Mouse (Mus musculus) retina, postnatal 7 days (tissue): Measurements from ENCODE around the gene Sumf2.
"Not testable (repeated sequence)": the region's sequence is repeated elsewhere in the genome, so short reads cannot be mapped to it uniquely, and the experiment has no call there.

Experiments used
- DNase-seq: peaks from one replicate; pipeline ENCODE4 v3.0.0-alpha.2; 2012; ENCODE audit warnings: low read depth, low spot score

Gene Sumf2

DNA sequence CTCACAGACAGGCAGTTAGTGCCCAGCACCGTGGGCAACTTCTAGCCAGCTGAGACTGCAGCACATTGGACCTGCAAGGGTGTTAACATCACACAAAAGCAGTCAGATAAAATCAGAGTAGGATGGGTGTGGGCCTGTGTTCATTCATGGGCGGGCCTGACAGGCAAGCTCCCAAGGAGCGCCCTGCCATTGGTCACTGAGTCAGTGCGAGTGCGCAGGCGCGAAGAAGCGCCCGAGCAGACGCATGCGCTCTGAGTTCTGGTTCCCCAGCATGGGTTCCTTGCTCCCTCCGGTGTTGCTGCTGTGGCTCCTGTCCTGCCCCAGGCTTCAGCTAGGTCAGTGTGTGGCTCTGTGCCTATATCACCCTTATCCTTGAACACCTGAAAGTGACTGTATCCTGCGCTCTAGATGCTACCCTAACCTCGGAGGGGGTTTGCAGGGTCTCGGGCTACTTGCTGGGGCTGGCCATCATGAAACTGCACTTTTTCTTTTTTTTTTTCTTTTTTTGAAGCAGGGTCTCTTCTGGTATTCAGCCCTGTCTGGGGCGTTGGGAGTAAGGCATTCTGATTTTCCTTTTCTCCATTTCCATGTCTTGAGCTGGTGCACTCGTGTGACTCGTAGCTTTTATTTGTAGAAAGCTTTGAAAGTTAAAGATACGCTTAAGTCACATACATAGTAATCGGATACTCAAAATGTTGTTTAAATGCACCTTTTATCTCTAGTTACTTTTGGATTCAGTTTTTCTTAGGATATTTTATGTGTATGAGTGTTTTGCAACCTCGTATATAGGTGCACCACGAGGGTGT is at the start of gene Sumf2:
Sumf2 (plus strand) TSS at position 235 of the 806 bp plus-strand sequence.
- peak; percentile 91 for DNase-seq

GRCm38 (mm10) chr5:129844848-129845247 is 1.9 kb upstream of the Sumf2 start:
- DNase-seq = no peak

DNA sequence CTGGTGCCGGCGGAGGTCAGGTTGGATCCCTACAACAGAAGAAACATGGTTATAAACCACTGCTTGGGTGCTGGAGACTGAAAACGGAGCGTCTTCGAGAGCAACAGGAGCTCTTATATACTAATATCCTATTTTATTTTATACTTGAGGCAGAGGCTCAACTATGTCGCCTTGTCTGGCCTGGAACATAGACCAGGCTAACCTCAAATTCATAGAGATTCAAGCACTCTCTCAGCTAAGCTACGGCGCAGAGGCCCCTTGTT is 703 bp downstream of the Sumf2 start:
- no peak for DNase-seq

GRCm38 (mm10) chr5:129855163-129855562 is 8.4 kb downstream of the Sumf2 start:
- DNase-seq = no peak

DNA sequence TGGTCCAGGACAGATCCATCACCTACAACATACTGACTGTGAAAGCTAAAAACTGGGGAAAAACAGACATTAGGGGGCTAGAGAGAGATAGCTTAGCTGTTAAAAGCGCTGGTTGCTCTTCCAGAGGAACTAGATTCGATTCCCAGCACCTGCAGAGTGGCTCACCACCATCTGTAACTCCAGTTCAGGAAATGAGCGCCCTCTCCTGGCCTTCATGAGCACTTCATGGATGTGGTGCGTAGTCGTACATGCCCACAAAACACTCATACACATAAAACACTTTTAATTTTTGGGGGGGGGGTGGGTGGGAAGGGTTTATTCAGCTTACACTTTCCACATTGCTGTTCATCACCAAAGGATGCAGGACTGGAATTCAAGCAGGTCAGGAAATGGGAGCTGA is 9.6 kb downstream of the Sumf2 start:
- DNase-seq = no peak

DNA sequence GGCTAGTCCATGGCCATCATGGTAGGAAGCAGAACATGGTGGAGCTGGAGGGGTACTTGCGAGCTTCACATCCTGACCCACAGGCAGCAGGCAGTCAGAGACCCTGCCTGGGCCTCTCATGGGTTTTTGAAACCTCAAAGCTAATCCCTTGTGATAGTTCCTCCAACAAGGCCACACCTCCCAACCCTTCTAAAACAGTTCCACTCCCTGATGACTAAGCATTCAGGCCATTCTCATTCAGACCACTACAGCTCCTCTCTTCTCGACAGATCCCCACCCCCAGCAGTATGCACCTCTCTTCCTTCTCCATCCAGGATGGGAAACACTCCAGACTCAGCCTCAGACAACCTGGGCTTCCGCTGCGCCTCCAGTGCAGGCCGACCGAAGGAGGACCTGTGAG is 15.5 kb downstream of the Sumf2 start:
- DNase-seq = no peak

- no peak for DNase-seq
These were observed 17.7 kb downstream of the Sumf2 start for GRCm38 (mm10) chr5:129864467-129864866.

- DNase-seq = no peak
These were observed 19.1 kb downstream of the Sumf2 start for GRCm38 (mm10) chr5:129865841-129866240.

- DNase-seq = no peak
These were observed 22.6 kb downstream of the Sumf2 start for GRCm38 (mm10) chr5:129869238-129869995.

DNA sequence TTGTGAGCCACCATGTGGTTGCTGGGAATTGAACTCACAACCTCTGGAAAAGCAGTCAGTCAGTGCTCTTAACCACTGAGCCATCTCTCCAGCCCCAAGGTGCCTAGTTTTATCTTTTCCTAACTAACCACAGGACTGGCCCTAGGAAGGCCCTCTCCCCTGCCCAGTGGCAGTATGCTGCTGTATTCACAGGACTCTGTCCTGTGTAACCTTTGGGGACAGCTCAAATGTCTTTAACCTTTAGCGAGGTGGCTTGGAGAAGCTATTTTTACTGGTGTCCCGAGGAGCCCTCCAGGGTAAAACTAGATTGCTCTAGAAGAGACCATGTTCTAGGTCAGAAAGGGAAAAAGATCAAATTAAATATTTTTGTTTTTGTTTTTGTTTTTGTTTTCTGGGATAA is 24.5 kb downstream of the Sumf2 start:
- no peak for DNase-seq

DNA sequence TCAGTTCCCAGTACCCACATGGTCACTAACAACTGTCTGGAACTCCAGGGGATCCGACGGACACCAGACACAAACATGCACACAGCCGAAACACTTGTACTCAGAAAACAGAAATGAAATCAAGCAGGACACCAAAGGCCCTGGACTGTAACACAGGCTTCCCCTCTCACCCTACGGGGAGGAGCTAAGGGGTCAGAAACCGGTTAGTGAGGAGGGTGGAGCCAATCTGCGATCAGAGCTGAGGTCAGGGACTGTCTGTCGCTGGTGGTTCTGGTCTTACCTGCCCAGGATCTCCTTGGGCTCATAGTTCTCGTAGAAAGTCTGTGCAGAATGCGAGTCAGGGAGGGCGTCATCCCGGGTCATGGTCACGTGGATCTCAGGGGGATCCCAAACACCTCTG is 27.2 kb downstream of the Sumf2 start:
- no peak for DNase-seq

- DNase-seq = no peak
These were observed 28.3 kb downstream of the Sumf2 start for GRCm38 (mm10) chr5:129875098-129875497.

- DNase-seq = no peak
These were observed 31.1 kb downstream of the Sumf2 start for GRCm38 (mm10) chr5:129877731-129878455.

GRCm38 (mm10) chr5:129878946-129879345 is 32.2 kb downstream of the Sumf2 start:
- DNase-seq = no peak

DNA sequence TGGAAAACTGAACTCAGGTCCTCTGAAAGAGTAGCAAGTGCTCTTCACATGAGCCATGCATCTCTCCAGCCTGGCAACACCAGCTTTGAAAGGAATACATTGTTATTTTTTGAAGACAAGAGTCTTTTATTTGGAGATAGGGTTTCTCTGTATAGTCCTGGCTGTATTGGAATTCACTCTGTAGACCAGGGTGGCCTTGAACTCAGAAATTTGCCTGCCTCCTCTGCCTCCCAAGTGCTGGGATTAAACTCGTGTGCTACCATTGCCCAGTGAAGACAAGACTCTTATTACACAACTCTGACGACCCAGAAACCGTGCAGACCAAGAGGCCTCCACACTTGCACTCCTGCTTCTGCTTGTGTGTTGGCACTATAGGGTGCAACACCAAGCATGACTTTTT is 33.1 kb downstream of the Sumf2 start:
- DNase-seq = no peak

- DNase-seq = no peak
These were observed 39.5 kb downstream of the Sumf2 start for GRCm38 (mm10) chr5:129886271-129886670.

DNA sequence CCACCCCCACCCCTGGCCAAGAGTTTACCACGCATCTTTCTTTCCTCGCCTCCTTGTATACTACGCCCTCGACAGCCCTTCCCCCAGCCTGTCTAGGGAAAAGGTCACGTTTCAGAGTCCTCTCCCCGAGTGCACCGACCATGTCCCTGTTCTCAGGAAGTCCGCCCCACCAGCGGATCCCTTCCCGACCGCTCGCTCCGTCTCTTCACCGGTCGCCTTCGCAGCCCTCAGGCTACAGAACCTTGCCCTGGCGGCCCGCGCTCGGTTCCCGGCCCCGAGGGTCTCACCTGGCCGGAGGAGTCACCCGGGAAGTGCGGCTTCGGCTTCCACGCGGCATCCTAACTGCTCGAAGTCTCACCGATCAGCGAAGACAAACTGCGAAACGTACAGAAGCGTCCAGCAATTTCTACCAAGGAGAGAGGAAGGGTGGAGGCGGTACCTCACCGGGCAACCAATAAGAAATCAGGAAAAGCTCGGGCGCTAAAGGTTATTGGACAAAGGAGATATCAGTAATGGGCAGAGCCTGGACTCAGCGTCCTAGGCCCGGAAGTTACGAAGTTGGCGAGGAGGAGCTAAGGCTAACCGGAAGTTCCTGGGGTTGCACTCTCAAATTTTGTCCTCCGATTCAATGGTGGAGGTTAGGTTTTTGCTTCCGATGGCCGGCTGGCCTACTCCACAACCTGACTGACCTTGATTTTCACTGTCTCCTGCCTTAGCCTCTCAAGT is 40.3 kb downstream of the Sumf2 start, which contains the start of gene Chchd2:
Chchd2 (minus strand) TSS at position 560 of the 726 bp plus-strand sequence.
- DNase-seq = peak; percentile 96

DNA sequence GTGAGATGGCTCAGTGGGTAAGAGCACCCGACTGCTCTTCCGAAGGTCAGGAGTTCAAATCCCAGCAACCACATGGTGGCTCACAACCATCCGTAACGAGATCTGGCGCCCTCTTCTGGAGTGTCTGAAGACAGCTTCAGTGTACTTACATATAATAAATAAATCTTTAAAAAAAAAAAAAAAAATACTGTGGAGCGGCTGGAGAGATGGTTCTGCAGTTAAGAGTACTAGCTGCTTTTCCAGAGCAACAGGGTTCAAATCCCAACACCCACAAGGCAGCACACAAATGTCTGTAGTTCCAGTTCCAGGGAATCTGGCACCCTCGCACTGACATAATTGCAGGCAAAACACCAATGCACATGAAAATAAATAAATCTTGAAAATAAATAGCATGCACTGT is 43.6 kb downstream of the Sumf2 start:
- not testable (repeated sequence) for DNase-seq

DNA sequence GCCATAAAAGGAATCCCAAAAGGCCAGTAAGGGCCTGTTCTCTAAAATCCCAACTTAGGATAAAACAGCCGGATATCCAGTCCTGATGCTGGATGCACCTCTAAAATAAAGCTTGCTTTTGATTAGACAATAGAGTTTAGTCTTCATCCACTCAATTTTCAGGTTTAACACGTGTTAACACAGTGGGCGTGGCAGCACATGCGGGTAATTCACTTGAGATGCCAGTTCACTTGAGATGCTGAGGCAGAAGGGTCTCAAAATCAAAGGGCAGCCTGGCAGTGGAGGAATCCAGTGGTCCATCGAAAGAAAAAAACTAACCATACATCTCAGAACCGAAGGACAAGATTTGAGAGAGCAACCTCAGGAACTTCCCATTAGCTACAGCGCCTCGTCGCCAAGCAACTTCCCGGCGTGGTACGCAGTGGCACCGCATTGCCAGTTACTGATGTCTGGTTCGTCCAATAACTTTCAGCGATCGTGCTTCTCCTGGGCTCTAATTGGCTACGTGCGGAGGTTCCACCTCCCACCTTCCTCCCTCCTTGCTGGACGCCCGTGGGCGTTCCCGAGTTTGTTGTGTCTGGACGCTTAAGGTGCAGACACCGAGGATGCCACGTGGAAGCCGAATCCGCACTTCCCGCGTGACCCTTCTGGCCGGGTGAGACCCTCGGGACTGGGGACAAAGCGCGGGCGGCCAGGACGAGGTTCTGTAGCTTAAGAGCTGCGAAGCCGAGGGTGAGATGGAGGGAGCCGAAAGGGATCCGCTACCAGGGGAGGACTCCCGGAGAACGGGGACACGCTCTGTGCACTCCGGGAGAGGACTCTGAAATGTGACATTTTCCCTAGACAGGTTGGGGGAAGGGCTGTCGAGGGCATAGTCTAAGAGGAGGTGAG is 48.7 kb downstream of the Sumf2 start, which contains the start of gene Zbed5:
Zbed5 (plus strand) TSS at position 526 of the 891 bp plus-strand sequence.
- peak; percentile 82 for DNase-seq

GRCm38 (mm10) chr5:129898449-129898848 is 51.7 kb downstream of the Sumf2 start, which contains the start of gene Phkg1:
Gene Phkg1 (minus strand): TSS chr5:129898549.
- no peak for DNase-seq

DNA sequence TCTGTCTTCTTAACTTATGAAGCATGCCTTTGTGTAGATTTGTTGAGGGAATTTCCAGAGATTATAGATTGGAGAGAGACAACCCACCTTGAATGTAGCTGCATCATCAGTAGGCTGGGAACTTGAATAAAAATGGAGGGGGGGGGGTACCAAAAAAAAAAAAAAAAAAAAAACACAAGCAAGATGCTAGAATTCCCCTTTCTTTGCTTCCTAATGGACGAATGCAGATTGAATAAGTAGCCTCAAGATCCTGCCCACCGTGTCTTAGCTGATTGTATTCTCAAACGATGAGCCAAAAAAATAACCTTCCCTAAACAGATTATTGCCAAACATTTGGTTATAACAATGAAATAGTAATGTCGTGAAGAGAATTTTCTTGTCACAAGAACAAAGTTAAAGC is 61.0 kb downstream of the Sumf2 start:
- no peak for DNase-seq
